Mouse (Mus musculus) CH12.LX (cell line): ENCODE data around the gene Pum1. TPM values are rescaled to one million over a fixed set of nuclear protein-coding genes. Genes with fewer than 3 reads are reported as not detected.
A peak's percentile ranks its signal among the peaks of the same experiment; 100 is the strongest.

ENCODE experiments used
- DNase-seq: peaks from one replicate; pipeline ENCODE4 v3.0.0-alpha.2; 2013; ENCODE audit errors: extremely low read depth
- H3K27ac ChIP-seq: 2 replicates; pipeline ENCODE4 v1.5.1; 2012; ENCODE audit warnings: low read depth, mild to moderate bottlenecking, control low read depth, moderate library complexity; ENCODE audit not compliant: insufficient read depth
- H3K27me3 ChIP-seq: replicated peaks from 2 replicates; pipeline ENCODE3; 2012; ENCODE audit warnings: inconsistent platforms
- H3K36me3 ChIP-seq, 2 experiments: replicated peaks in 1 of 2; 2 replicates each; pipeline versions ENCODE3 to v1.6.1; 2012; ENCODE audit warnings: inconsistent platforms in 1 of 2, low read length in 1 of 2, mild to moderate bottlenecking in 1 of 2, mixed read lengths in 1 of 2, moderate library complexity in 1 of 2; ENCODE audit not compliant: control insufficient read depth in 1 of 2, insufficient read depth in 1 of 2
- H3K4me1 ChIP-seq, 2 experiments: 2 replicates each; pipeline ENCODE4 v1.6.1; 2012; ENCODE audit warnings: inconsistent platforms in 1 of 2, moderate library complexity in 1 of 2; ENCODE audit not compliant: insufficient read depth in 2 of 2, control insufficient read depth in 1 of 2
- H3K4me2 ChIP-seq: 2 replicates; pipeline ENCODE4 v1.6.1; 2012; ENCODE audit warnings: low read depth, mild to moderate bottlenecking, control low read depth; ENCODE audit not compliant: poor library complexity, insufficient read depth, severe bottlenecking
- H3K4me3 ChIP-seq, 3 experiments: fragments of 150-350 bp in 1 of 3; sonication (generic) in 1 of 3; replicated peaks in 1 of 3; 2 replicates each; pipeline versions ENCODE3 to v1.5.1; 2011 to 2012; ENCODE audit warnings: low read depth in 2 of 3, low read length in 2 of 3, mild to moderate bottlenecking in 2 of 3, moderate library complexity in 2 of 3, control low read depth in 1 of 3, improper control_type of control experiment in 1 of 3, inconsistent platforms in 1 of 3, mixed read lengths in 1 of 3; ENCODE audit not compliant: poor library complexity in 1 of 3
- H3K79me2 ChIP-seq: replicated peaks from 2 replicates; pipeline ENCODE4 v1.6.1; 2012; ENCODE audit warnings: mild to moderate bottlenecking, moderate library complexity; ENCODE audit not compliant: control insufficient read depth, poor library complexity, insufficient read depth, severe bottlenecking; ENCODE audit errors: extremely low read depth
- H3K9ac ChIP-seq: 2 replicates; pipeline ENCODE4 v1.6.1; 2012; ENCODE audit warnings: low read depth, mild to moderate bottlenecking, control low read depth, moderate library complexity; ENCODE audit not compliant: insufficient read depth
- H3K9me3 ChIP-seq: replicated peaks from 2 replicates; pipeline ENCODE3; 2012; ENCODE audit warnings: low read length, inconsistent platforms, mixed read lengths
- BHLHE40 ChIP-seq: IDR thresholded peaks from 2 replicates; pipeline ENCODE4 v1.6.1; 2011; ENCODE audit warnings: mild to moderate bottlenecking, low read depth, low read length, improper control_type of control experiment
- CTCF ChIP-seq, 2 experiments: IDR thresholded peaks in 1 of 2; conservative IDR thresholded peaks in 1 of 2; 2 replicates each; pipeline ENCODE4 v1.5.1; 2011 to 2012; ENCODE audit warnings: low read depth in 2 of 2, low read length in 2 of 2, improper control_type of control experiment in 1 of 2, inconsistent platforms in 1 of 2, mild to moderate bottlenecking in 1 of 2, moderate library complexity in 1 of 2
- JUN ChIP-seq: IDR thresholded peaks from 2 replicates; pipeline ENCODE4 v1.6.1; 2011; ENCODE audit warnings: low read depth, mild to moderate bottlenecking, low read length, improper control_type of control experiment, moderate library complexity; ENCODE audit not compliant: insufficient read depth
- USF1 ChIP-seq: IDR thresholded peaks from 2 replicates; pipeline ENCODE4 v1.6.1; 2014; ENCODE audit warnings: low read depth, mild to moderate bottlenecking, inconsistent platforms, low read length, improper control_type of control experiment
- ZNF384 ChIP-seq: IDR thresholded peaks from 2 replicates; pipeline ENCODE4 v1.6.1; 2012; ENCODE audit warnings: low read depth, low read length, improper control_type of control experiment, inconsistent platforms
- dilution Hi-C: fragments of 300-500 bp; cut with MboI; formaldehyde crosslinking; loops from 2 replicates; pipeline ENCODE4 v1.14.3; 2020; ENCODE audit warnings: low sequenced_read_pairs; ENCODE audit not compliant: extremely low pct_unique_long_range_greater_than_20kb, extremely low pct_ligation_motif_present
- in situ Hi-C: fragments of 300-500 bp; cut with MboI; formaldehyde crosslinking; loops from 3 replicates; pipeline ENCODE4 v1.14.3; 2019; ENCODE audit warnings: low sequenced_read_pairs, low pct_ligation_motif_present, low pct_unique_long_range_greater_than_20kb, mixed read lengths
- polyA plus RNA-seq: library from polyadenylated mRNA; unstranded; fragments of >175 nt; gene quantifications from 2 replicates; pipeline ENCODE4 v1.2.1, GENCODE M21; 2012; ENCODE audit warnings: low read depth; ENCODE audit not compliant: insufficient read length
- total RNA-seq, 2 experiments: library from RNA; depleted of rRNA; stranded (reverse); fragments of 300-350 nt in 1 of 2; fragments of >200 nt in 1 of 2; gene quantifications; 2 replicates each; pipeline ENCODE4 v1.2.3; 2012 to 2014

Gene Pum1
- total and polyA plus RNA-seq, 3 experiments: 17.1 to 41.0 (median 38.0) TPM

- no peaks in the 10 kb centered on the region for H3K9me3 ChIP-seq
- peaks cover 4 to 7% of the 10 kb centered on the region in 2 experiments; a peak in 1 of 4 replicates for H3K4me1 ChIP-seq
- H3K9ac ChIP-seq: no peak overlapping the region
- no peaks in the 10 kb centered on the region for H3K79me2 ChIP-seq
- H3K36me3 ChIP-seq: no peaks in the 10 kb centered on the region
- peaks cover 60% of the 10 kb centered on the region for H3K27me3 ChIP-seq
- DNase-seq: no peak
- peak; percentile 8; the same call in 1 of the 2 replicates for TF ChIP-seq USF1
- no peak for TF ChIP-seq JUN
- TF ChIP-seq ZNF384: peak; percentile 87
- TF ChIP-seq CTCF (conservative IDR thresholded peaks at IDR 0.05 in 1 of 2, IDR thresholded peaks at IDR 0.05 in 1 of 2; ENCODE audit: low read depth in 2 of 2, low read length in 2 of 2): no peak
- 0 out of 2 replicates have a peak, but pooled peaks have one; percentile 32 for TF ChIP-seq BHLHE40
- no peak overlapping the region for H3K4me2 ChIP-seq
- no peak overlapping the region for H3K27ac ChIP-seq
- dilution Hi-C loops (no loop called here), in situ Hi-C loops (no loop called here)
- no peak overlapping the region for H3K4me3 ChIP-seq
Measured at GRCm38 (mm10) chr4:130828851-130829673, 165.9 kb downstream of the Pum1 start.

Other genes starting within 250 kb of the Pum1 start
- 18.4 and 19.6 TPM in 2 replicates for gene Nkain1, start 89.1 kb upstream of the Pum1 start, total RNA-seq (2012; rRNA removed)
- 3.1 and 5.5 TPM in 2 replicates for gene Nkain1, start 89.1 kb upstream of the Pum1 start, total RNA-seq (2014; rRNA removed)
- gene Nkain1, start 89.1 kb upstream of the Pum1 start, polyA plus RNA-seq: 23.1 TPM in 2 replicates
- 0.30 and 0.80 TPM in 2 replicates for gene Sdc3, start 129.2 kb downstream of the Pum1 start, total RNA-seq (2012; rRNA removed)
- not detected in 2 replicates for gene Sdc3, start 129.2 kb downstream of the Pum1 start, total RNA-seq (2014; rRNA removed)
- gene Sdc3, start 129.2 kb downstream of the Pum1 start, polyA plus RNA-seq: 0.14 TPM in 1 of 2 replicates, not detected in the other
- gene Laptm5, start 249.8 kb downstream of the Pum1 start, total RNA-seq (2012; rRNA removed): 182 and 225 TPM in 2 replicates
- 32.3 and 41.1 TPM in 2 replicates for gene Laptm5, start 249.8 kb downstream of the Pum1 start, total RNA-seq (2014; rRNA removed)
- 486 and 594 TPM in 2 replicates for gene Laptm5, start 249.8 kb downstream of the Pum1 start, polyA plus RNA-seq